Mouse (Mus musculus): Measurements from ENCODE around the gene Ergic1.

The Ergic1 gene

DNA sequence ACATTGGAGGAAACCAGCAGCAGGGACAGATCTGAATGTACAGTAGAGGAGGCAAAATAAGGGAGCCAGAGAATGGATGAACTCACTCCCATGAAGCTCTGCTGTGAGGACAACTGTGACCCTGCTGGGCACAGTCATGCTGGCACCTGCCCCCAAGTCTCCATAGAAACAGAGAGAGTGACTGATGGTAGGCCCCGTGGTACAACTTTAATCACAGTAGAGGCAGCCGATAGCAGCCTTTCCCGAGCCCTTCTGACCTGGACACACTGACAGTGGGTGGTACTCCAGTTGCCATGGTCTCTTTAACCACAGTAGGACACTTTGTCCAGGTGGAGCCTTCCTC lies 98.3 kb downstream of the Ergic1 start:
- in situ Hi-C loops (cut with MboI, MseI), result no loop called here

DNA sequence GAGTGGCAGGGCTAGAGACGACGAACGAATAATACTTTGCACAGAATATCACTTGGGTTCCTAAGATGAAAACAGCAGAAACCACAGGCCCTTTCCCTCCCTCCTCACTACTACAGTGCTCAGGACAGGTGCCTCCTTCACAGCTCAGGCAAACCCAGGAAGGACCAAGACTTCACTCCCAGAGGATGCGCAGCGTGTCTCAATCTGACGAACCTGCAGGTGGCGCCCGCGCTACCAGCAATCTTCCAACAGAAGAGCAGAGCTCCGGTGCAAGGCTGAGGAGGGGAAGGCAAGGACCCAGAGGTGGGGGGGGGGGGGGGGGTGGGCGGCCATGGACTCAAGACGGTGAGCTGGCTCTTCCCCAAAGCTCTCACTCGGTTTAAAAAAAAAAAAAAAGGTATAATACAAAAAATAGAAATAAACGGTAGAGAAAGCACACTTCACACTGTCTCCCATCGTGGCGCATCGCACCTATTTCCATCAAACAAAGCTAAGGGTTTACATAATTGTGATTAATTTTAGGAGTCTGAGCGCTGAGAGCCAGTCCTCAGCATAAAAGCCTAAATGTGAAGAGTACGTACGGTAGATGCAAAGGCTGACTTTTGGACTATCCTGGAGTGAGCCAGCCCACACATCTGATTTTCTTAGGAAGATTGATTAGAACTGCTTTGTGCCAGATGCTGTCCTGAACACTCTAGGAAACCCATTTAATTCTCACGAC lies 99.1 kb downstream of the Ergic1 start:
- in situ Hi-C loops (cut with MboI, MseI), result no loop called here

DNA sequence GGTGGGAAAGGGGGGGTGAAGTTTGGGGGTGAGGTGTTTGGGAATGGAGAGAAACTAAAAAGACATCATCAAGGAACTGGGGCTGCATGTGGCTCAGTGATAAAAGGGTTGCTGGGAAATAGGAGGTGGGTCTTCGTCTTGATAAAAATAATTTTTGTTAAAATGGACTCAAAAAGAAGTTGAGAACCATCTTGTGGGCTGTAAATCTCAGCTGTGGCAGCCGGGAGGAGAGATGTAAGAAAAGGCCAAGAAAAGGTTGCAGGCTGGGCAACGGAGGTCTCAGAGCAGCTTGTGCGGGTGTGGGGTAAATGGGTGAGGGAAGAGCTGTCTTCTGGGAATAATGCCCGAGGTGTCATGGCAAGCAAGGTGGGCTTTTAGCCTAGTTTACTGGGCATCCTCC lies 100.9 kb downstream of the Ergic1 start:
- in situ Hi-C loops (cut with MboI, MseI), result no loop called here

DNA sequence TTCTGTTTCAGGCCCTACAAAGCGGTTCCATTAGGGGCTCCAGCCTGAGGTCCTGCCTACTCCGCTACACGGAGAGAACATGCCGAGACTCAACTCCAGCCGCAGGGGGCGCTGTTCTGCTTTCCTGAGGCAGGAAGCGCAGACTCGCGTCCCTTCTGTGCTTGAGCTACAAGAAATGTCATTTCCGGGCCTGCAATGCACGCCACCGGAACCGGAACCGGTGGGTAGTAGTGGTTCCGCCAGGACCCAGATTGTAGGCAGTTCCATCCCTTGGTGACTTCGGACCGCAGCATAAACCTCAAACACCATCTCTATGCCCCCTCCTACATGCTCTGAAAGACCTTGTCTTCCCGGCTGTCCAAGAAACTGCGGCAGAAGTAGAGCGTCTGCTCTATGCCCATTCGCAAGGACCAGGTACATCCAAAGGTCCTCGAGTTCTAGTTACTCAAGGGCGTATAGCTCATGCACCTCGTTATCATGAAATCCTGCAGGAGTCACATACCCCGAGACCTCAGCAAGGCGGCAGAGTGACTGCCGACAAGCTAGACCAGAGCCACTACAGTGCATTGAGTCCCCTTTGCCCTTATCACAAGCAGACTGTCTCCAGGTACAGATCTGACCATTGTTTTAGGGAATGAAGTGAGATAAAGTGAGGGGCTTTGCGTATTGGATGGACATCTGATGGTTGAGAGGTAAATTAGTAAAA lies 101.8 kb downstream of the Ergic1 start, which contains the start of gene Atp6v0e:
Gene Atp6v0e, plus strand, starts transcription at position 254 of the 706 bp plus-strand sequence.
- in situ Hi-C loops (cut with MboI, MseI), result no loop called here

DNA sequence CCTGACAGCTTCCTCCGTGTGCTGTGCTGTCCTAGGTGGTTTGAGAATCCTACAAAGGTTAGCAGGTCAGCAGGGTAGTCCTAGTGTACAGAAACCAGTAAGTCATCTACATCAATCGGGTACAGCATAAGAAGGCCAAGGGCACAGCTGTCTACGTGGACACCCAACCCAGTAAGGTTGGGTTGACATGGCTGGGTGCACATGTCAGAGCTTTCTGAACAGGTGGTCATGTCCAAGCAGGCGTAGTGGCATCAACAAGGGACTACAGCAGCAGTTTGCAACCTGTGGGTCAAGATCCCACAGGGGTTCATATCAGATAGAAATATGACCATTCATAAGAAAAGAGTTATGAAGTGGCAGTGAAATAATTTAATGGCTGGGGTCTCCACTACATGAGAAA lies 104.3 kb downstream of the Ergic1 start:
- in situ Hi-C loops (cut with MboI, MseI), result no loop called here

DNA sequence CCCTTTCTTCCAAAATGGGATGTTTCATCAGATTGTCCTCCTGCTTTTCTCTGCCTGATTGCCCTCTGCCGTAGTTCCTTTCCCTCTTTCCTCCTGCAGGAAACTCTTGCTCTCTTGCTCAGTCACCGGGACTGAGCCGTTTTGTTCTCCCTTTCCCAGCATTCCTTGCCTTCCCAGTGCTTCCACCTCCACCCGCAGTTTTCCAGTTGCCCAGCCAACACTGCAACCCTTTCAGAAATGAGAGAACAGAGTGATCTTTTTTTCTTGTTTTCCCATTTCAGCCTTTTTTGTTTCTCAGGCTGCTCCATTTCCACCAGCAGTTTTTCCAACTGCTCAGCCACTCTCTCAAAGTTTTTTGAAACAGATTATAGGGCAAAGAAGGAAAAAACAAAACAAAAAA lies 110.0 kb downstream of the Ergic1 start:
- in situ Hi-C loops (cut with MboI, MseI), result no loop called here

DNA sequence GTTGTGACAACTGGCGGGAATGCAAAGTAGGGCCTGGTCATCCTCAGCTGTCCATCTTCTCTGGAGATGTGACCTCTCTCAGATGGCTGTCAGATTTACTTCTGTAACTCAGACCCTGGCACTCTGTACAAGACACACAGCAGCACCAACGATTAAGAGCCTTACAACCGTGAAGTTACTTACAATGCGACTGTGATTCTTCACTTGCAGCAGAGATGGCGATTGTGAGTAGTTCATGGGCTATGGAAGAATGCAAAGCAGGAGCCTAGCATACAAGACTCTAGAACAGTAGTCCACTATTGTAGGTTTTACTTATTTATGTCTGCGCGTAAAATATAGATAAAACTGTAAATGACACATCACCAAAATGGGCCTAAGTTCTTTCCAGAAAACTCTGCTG lies 114.6 kb downstream of the Ergic1 start:
- in situ Hi-C loops (cut with MboI, MseI), result no loop called here

DNA sequence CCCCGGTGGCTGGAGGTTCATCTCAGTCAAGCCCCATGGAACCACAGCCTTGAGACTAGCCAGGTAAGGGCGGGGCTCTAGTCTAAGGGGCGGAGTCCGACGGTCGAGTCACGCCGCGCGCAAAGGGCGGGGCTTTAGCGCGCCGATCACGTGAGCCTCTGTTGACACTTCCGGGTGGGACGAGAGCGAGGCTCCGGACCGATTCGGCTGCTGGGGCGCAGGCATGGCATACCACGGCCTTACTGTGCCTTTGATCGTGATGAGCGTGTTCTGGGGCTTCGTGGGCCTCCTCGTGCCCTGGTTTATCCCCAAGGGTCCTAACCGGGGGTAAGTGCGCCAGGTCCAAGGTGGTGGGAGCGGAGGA lies 114.9 kb downstream of the Ergic1 start:
- in situ Hi-C loops (cut with MboI, MseI), result no loop called here

DNA sequence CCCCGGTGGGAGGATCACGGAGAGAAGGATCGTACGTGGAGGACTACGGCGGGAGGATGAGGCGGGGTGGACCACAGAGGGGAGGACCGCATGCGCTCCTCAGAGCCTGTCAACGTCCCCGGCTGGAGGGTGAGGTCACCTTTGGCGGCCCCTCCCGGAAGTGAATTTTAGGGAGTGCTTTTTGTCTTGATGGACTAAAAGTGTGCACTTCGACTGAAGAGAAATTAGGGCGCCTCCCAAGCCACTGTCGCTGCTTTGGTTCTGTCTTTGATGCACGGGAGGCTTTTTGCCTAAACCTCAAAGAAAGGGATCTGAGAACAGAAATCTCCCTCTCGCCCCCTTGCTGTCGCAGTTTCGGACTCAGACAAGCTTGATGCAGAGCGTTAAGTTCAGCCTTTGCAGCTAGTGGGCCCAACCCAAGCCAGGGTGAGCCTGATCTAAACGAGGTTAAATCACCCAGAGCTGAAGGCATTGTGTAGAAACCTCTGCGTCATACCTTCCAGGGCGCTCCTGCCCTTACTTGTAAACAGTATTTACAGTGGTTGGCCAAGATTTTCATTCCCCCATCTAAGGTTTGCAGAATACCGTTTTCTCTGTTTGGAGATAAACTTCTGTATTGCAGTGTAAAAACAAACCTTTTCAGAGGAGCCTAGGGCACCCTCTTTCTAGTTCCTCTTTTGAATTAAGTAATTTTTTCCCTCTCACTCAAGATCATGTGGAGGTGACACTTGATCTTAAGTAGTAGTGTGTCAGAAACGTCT lies 115.5 kb downstream of the Ergic1 start:
- in situ Hi-C loops (cut with MboI, MseI), result no loop called here

DNA sequence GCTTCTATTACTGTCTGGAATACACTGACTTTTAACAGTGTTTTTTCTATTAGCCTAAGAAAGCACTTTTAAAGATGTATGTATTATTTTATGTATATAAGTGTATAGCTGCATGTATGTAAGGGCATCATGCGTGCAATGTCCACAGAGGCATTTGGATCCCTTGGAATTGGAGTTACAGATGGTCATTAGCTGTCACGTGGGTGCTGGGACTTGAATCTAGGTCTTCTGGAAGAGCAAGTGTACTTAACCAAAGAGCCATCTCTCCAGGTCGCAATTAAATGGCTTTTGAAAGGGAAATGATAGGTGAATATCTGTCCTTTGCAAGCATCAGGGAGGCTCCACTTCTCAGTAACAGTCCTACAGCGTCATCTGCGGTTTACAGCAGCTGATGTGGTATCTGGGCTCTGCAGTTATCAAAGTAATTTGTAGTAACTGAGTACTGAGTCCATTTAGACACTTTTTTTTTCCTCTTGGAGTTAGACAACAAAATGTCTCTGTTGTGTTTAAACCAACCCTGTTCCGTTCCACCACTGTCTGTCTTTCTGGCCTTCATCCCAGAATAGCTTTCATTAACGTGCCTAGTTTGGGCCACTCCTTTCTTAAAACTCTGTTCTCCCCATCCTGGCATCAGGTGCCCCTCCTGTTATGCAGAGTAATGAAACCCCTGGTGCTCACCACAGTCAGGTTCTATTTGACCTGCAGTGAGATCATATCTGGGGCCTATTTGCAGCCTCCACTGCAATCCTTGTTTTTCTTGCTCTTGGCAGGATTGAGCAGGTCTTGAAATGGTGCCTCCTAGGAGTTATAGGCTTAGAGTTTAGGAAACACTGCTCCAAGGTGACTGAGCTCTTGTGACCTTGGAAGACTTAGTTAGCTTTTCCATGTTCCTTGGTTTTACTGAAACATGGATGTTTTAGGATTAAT lies 116.7 kb downstream of the Ergic1 start:
- in situ Hi-C loops (cut with MboI, MseI), result no loop called here

DNA sequence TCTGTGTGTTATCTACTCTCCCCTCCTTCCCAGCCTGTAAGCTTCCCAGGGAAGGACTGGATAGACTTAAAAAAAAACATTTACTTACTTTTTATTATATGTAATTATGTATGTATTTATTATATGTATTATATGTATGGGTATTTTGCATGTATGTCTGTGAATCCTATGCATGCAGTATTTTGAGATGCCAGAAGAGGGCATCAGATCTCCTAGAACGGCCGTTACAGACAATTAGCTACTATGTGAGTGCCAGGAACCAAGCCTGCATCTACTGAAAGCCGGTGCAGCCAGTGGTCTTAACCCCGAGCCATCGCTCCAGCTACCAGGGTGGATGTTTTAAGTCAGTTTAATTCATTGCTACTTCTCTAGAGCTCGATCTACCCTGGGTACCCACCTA lies 120.0 kb downstream of the Ergic1 start:
- in situ Hi-C loops (cut with MboI, MseI), result no loop called here

DNA sequence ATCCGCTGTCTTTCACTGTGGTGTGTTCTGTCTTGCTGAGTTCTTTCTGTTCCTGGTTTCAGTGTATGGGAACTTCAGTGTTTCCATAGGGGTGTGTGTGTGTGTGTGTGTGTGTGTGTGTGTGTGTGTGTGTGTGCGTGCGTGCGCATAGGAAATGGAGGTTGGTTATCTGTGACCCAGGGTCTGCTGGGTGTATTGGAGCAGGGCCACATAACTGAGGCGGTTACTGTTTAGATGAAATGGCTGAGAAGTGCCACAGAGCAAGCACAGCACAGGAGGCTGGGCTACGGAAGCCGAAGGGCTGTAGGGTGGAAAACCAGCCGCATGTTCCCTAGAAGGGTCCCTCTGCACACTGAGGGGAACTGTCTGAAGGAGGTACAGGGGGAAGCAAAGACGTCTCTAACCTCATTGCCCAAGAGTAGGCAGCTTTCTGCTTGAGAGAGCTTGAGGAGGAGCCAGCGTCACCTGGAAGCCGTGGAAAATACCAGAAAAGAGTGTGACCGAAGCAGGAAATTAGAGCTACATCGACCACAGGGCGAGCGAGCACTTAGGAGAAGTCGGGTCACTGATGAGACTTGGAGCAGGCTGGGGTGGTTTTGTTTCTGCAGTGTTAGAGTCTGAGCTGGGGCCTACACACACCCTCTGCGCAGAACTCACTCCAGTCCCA lies 125.2 kb downstream of the Ergic1 start:
- in situ Hi-C loops (cut with MboI, MseI), result no loop called here

DNA sequence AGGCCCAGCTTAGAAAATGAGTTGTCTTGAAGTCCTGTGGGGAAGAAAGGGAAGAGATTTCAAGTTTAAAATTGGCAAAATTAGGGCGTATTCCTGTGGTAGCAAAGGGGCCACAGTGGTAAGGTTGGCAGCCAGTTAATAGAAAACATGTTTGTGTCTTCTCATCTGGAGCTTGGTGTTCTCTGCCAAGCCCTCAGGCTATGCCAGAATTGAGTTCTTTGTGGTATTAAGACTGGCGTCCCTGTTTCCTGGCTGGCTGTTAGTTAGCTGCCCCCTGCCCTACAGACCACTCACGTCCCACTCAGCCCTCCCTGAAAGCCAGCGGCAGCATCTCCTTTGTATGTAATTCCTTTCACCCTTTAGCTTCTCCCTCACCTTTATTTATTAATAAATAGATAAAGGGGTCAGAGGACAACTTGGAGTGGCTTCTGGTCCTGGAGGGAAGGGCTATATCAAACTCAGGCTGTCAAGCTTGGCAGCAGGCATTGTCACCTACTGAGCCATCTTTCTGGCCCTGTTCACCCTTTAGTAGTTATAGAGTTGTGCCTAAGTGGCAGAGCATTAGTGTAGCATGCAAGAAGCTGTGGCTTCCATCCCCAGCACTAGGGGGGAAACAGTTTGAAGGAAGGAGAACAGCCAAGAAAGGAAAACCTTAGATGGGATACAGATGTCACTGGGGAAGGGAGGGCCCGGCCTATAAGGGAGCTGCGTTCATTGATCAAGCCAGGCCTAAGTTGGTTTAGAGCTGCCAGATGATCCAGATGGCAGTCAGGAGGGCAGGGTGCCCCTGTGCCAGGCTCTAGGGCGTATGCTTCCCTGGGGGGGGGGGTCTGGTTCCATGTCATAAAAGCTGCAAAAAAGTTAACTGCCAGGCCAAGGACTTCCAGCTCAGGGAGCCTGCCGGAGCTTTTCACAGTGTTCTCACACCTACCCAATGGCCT lies 127.8 kb downstream of the Ergic1 start:
- in situ Hi-C loops (cut with MboI, MseI), result no loop called here

DNA sequence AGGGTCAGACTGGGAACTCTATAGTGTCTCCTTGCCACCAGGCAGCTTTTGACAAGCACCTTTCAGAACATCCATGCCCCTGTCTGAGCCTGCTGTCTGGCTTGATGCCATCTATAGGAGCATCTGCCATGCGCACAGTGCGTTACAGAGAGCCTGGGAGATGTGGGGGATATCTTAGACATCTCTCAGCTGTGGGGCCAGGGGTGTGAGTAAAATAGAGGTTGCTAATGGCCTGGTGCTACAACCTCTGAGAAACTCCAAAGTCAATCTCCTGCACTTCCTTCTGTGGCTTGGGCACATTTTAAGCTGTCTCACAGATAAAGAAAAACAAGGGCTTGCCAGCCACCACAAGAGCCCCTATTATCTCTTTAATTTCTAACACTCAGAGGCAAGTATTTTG lies 128.5 kb downstream of the Ergic1 start:
- in situ Hi-C loops (cut with MboI, MseI), result no loop called here

DNA sequence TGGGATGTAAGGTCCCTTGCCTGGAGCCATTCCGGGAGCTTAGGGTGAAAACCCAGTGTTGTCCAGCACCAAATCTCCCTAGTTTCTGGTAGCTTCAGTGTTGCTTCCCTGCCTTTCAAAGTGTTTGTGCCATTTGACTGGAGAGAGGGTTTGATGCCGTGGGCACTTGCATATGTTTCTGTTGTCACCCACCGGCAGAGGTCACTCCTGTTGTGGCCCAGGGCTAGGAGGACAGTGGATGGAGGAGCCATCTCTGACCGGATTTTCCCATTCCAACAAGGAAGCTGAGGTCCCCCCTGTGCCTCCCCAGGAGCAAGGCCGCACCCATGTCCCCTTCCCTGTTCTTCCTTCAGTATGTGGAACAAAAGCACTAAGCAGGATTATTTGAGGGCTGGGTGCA lies 128.9 kb downstream of the Ergic1 start:
- in situ Hi-C loops (cut with MboI, MseI), result no loop called here

DNA sequence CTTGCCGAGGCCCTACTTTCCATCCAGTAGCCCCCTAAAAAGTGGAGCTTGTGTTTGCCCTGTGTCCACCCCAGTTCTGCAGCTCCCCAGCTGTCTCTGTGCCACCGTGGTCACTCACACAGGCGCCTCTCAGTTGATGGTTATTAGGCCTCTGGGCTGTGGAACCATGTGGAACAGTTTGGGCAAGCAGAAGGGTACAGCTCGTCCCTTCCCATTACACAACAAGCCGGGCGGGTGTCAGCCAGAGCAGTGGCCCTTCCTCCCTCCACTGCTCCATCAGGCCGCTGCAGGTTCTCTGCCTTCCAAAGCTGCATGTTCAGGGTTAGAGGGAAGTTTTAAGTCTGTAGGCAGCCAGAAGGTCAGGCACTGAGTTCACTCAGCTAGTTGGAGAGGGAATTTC lies 129.8 kb downstream of the Ergic1 start:
- in situ Hi-C loops (cut with MboI, MseI), result no loop called here

DNA sequence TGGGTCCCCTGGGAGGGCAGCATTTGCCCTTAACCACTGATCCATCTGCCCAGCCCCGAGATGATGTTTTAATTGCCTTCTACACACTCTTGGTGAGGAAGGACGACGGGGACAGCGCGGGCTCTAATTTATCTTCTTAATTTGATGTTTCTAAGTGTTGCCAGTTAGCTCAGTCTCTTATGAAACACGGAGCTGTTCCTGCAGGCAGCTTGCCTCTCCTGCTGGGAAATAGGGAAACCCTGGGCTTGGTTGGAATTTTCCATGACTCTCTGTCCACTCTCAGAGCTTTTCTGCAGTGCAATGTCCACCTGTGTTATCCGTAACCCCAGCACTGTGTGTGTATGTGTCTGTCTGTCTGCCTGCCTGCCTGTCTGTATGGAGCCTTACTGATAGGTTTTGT lies 132.1 kb downstream of the Ergic1 start:
- in situ Hi-C loops (cut with MboI, MseI), result no loop called here

DNA sequence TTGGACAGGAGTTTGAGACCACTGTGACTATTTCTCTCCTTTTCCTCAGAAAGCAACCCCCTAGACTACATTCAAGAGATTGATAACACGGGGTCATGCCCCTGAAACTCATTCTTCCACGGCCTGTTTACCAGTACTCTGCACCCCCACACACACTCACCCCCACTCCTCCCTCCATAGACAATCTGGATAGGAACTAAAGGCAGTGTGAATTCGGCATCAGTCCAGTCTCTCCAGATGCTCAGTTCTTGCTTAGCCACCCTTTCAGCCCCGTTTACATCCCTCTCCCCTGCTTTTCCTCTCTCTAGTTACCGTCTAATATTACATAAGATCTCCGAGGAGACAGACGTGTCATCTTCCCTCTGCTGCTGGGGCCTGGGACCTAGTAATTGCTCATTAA lies 132.9 kb downstream of the Ergic1 start:
- in situ Hi-C loops (cut with MboI, MseI), result no loop called here

DNA sequence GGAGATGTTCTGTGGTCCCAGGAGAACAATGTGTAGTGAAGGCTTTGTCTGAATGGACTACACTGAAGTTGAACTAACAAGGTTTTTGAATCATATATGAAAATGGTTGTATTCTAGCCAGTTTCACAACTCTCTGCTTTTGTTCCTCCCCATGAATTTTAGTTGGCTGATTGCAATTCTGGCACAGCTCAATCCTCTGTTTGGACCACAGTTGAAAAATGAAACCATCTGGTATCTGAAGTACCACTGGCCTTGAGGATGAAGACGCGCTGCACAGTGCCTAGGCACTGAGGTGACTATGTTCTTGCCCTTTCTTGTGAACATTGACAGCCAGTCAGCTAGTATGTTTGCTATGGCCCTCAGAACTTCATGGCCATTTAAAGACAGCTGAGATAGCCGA lies 133.9 kb downstream of the Ergic1 start:
- in situ Hi-C loops (cut with MboI, MseI), result no loop called here

DNA sequence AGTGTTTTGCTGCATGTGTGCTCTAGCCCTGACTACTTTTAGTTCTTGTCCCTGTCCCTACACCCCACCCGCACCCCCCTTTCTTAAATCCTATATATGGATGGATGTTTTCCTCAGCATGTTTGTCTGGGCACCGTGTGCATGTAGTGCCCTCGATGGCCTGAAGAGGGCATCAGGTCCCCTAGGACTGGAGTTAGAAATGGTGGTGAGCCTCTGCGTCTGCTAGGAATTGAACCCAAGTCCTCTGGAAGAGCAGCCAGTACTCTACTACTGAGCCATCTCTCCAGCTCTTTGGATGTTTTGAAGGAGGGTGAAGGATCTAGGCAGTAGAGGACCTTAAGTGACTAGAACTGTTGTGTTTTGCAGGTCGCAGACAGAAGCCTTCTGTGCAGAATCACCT lies 137.6 kb downstream of the Ergic1 start:
- in situ Hi-C loops (cut with MboI, MseI), result no loop called here

Data from T-helper 1 cell (primary cell).